17 mouse cellular contexts compared by ENCODE assay signal in the genomic region with DNA sequence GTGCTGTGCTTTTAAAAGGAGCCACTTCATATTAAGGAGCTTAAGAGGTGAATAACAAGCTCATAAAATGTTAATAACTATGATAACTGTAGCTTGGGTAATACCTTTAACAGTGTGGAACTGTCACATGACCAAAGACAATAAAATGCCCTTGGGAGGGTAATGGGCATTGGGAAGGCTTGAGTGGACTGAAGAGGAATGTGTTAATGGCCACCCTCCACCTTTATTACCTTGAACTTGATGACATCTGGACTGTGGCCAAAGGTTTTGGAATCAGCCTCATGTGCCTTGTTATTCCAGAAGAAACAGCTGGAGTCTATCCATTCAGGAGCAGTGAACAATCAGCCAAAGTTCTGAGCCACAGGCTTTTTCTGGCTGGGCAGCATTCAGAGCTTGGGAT.
DNase-seq lines count a peak whose midpoint lies in the region; ATAC-seq and TF ChIP-seq lines count a peak whose summit lies in the region.
"Had no signal": no experiment of that assay in that cellular context is flagged by ENCODE, and none has a peak within 500 bp of the region (broad histone marks: within the 10 kb centered on the region; RNA-seq: fewer than 3 reads in every experiment).

No protein-coding gene starts in this region.

- no peaks in the 10 kb centered on the region for H3K4me1 ChIP-seq in lung, postnatal 0 days (ENCODE audit: insufficient read depth, low read depth, low read length)
- H3K4me1 ChIP-seq in kidney, postnatal 0 days (replicated peaks; ENCODE audit: insufficient read depth, low read length) = no peaks in the 10 kb centered on the region
- H3K4me1 ChIP-seq in limb, embryonic 14.5 days (ENCODE audit: control insufficient read depth, insufficient read depth, low read length) = no peaks in the 10 kb centered on the region
- H3K4me1 ChIP-seq: forebrain, embryonic 12.5 days; midbrain, embryonic 15.5 days had no signal

- H3K36me3 ChIP-seq in lung, postnatal 0 days (ENCODE audit: insufficient read depth, low read length) = no peaks in the 10 kb centered on the region
- H3K36me3 ChIP-seq in kidney, postnatal 0 days (ENCODE audit: insufficient read depth, low read length) = no peaks in the 10 kb centered on the region
- no peaks in the 10 kb centered on the region for H3K36me3 ChIP-seq in limb, embryonic 14.5 days (ENCODE audit: control insufficient read depth, insufficient read depth, low read length)
- H3K36me3 ChIP-seq: forebrain, embryonic 12.5 days; G1E; midbrain, embryonic 15.5 days had no signal

- no peak for TF ChIP-seq CTCF in lung, postnatal 0 days (IDR thresholded peaks at IDR 0.05)
- TF ChIP-seq CTCF in kidney, postnatal 0 days (IDR thresholded peaks at IDR 0.05; ENCODE audit: low read depth) = no peak

- no peak overlapping the region for H3K9ac ChIP-seq in lung, postnatal 0 days (replicated peaks; ENCODE audit: low read depth)
- H3K9ac ChIP-seq in kidney, postnatal 0 days (ENCODE audit: low read depth, low read length) = no peak overlapping the region
- H3K9ac ChIP-seq in limb, embryonic 14.5 days (ENCODE audit: low read depth, low read length, severe bottlenecking) = no peak overlapping the region
- H3K9ac ChIP-seq: forebrain, embryonic 12.5 days; hindbrain, embryonic 14.5 days; midbrain, embryonic 15.5 days had no signal

- H3K27ac ChIP-seq in lung, postnatal 0 days (ENCODE audit: low read length) = no peak overlapping the region
- no peak overlapping the region for H3K27ac ChIP-seq in kidney, postnatal 0 days
- no peak overlapping the region for H3K27ac ChIP-seq in limb, embryonic 14.5 days (replicated peaks; ENCODE audit: low read depth, low read length)
- H3K27ac ChIP-seq: forebrain, embryonic 12.5 days; hindbrain, embryonic 14.5 days; midbrain, embryonic 15.5 days had no signal

- no peak for TF ChIP-seq EP300 in lung, postnatal 0 days (IDR thresholded peaks at IDR 0.05)

- H3K4me3 ChIP-seq in lung, postnatal 0 days (ENCODE audit: low read depth, low read length) = no peak overlapping the region
- no peak overlapping the region for H3K4me3 ChIP-seq in kidney, postnatal 0 days (replicated peaks; ENCODE audit: low read depth, low read length)
- no peak overlapping the region for H3K4me3 ChIP-seq in limb, embryonic 14.5 days (replicated peaks; ENCODE audit: low read length)
- H3K4me3 ChIP-seq: forebrain, embryonic 12.5 days; midbrain, embryonic 15.5 days had no signal

- no peaks in the 10 kb centered on the region for H3K9me3 ChIP-seq in lung, postnatal 0 days (ENCODE audit: low read length)
- H3K9me3 ChIP-seq in kidney, postnatal 0 days (replicated peaks; ENCODE audit: low read length) = no peaks in the 10 kb centered on the region
- no peaks in the 10 kb centered on the region for H3K9me3 ChIP-seq in limb, embryonic 14.5 days (ENCODE audit: control insufficient read depth, low read length)
- H3K9me3 ChIP-seq: forebrain, embryonic 12.5 days; midbrain, embryonic 15.5 days had no signal

- no peak for TF ChIP-seq POLR2A in limb, embryonic 14.5 days (IDR thresholded peaks at IDR 0.05; ENCODE audit: borderline replicate concordance, extremely low read depth, insufficient read depth, insufficient read length)

- peak; percentile 7 to 11 for DNase-seq in cerebellum, postnatal 10 days
- no peak for DNase-seq in cerebellum, postnatal 25 days
- peak; percentile 9 for DNase-seq in lung, postnatal 0 days (ENCODE audit: low spot score)
- no peak for DNase-seq in lung, adult 18-20 months
- peak; percentile 25 for DNase-seq in kidney, postnatal 0 days (ENCODE audit: low spot score)
- peak; percentile 54 for DNase-seq in limb, embryonic 14.5 days (ENCODE audit: low spot score)
- no peak for DNase-seq in natural killer cell, adult 2 months (ENCODE audit: low spot score in 2 of 2)
- no peak for DNase-seq in frontal cortex, postnatal 14 days (ENCODE audit: low spot score in 2 of 2)
- DNase-seq: adrenal gland, postnatal 10 days; cerebellum, adult 8-10 months; retina, postnatal 1 day had no signal

- no peak overlapping the region for H3K4me2 ChIP-seq in lung, postnatal 0 days (replicated peaks; ENCODE audit: low read depth, low read length)
- H3K4me2 ChIP-seq in kidney, postnatal 0 days (ENCODE audit: low read length) = no peak overlapping the region
- H3K4me2 ChIP-seq in limb, embryonic 14.5 days (replicated peaks; ENCODE audit: low read depth, low read length, severe bottlenecking) = no peak overlapping the region
- H3K4me2 ChIP-seq: forebrain, embryonic 12.5 days; heart, embryonic 11.5 days; hindbrain, embryonic 14.5 days; midbrain, embryonic 15.5 days had no signal

- peak; percentile 21; the same call in 1 of the 2 replicates for ATAC-seq in lung, postnatal 0 days
- no peak for ATAC-seq in kidney, postnatal 0 days (replicated peaks; ENCODE audit: low FRiP score, low read depth)
- peak; percentile 75 for ATAC-seq in limb, embryonic 14.5 days (ENCODE audit: low FRiP score, low read depth)
- ATAC-seq: CD4-positive, CD25-positive, alpha-beta regulatory T cell, adult 4 months; midbrain, embryonic 15.5 days had no signal

- H3K27me3 ChIP-seq in lung, postnatal 0 days (replicated peaks; ENCODE audit: insufficient read depth, low read length) = no peaks in the 10 kb centered on the region
- H3K27me3 ChIP-seq in kidney, postnatal 0 days (ENCODE audit: insufficient read depth, low read length) = no peaks in the 10 kb centered on the region
- H3K27me3 ChIP-seq in limb, embryonic 14.5 days (ENCODE audit: control insufficient read depth, insufficient read depth, low read length) = no peaks in the 10 kb centered on the region
- H3K27me3 ChIP-seq: forebrain, embryonic 12.5 days; midbrain, embryonic 15.5 days had no signal

Comparison
In these comparisons a context has a peak if more than half of its experiments do, and no peak if none do; other contexts are left out.
1. DNase-seq: peak in cerebellum, postnatal 10 days (2 of 2), lung, postnatal 0 days (single experiment), kidney, postnatal 0 days (single experiment) and limb, embryonic 14.5 days (single experiment); none in cerebellum, postnatal 25 days (0 of 2), lung, adult 18-20 months (0 of 2), natural killer cell, adult 2 months (0 of 2) and frontal cortex, postnatal 14 days (0 of 2).